Mouse (Mus musculus) bone marrow, adult 2 months (tissue): ENCODE results near the gene Itga3. TPM values are rescaled to one million over a fixed set of nuclear protein-coding genes. Genes with fewer than 3 reads are reported as not detected.
A peak's percentile ranks its signal among the peaks of the same experiment; 100 is the strongest.

Experiments
- H3K27ac ChIP-seq: fragments of 200-500 bp; 2 replicates; pipeline ENCODE4 v1.5.1; 2012; ENCODE audit warnings: low read depth, mild to moderate bottlenecking, control low read depth, inconsistent platforms, low read length; ENCODE audit not compliant: control insufficient read depth, poor library complexity, insufficient read depth
- H3K4me1 ChIP-seq: fragments of 200-500 bp; 2 replicates; pipeline ENCODE4 v1.6.1; 2011; ENCODE audit warnings: low read length; ENCODE audit not compliant: control insufficient read depth, insufficient read depth
- H3K4me3 ChIP-seq: fragments of 200-500 bp; replicated peaks from 2 replicates; pipeline ENCODE3; 2011; ENCODE audit warnings: mild to moderate bottlenecking, low read depth, low read length, control low read depth; ENCODE audit not compliant: control insufficient read depth
- CTCF ChIP-seq: fragments of 200-500 bp; IDR thresholded peaks from 2 replicates; pipeline ENCODE4 v1.5.1; 2011; ENCODE audit warnings: low read length, control low read depth; ENCODE audit not compliant: control insufficient read depth, insufficient read depth
- POLR2A ChIP-seq: fragments of 200-500 bp; IDR thresholded peaks from 2 replicates; pipeline ENCODE4 v1.6.1; 2011; ENCODE audit warnings: low read depth, mild to moderate bottlenecking, control low read depth, low read length, borderline replicate concordance; ENCODE audit not compliant: control insufficient read depth
- WGBS: fragments of 180-500 bp; shearing (Covaris S2); methylation state at CpG from one replicate; pipeline ENCODE4 v1.1.7; 2018; 5-methylcytosine and 5-hydroxymethylcytosine counted together
- polyA plus RNA-seq: library from polyadenylated mRNA; stranded (reverse); fragments of >200 nt; gene quantifications from 2 replicates; pipeline ENCODE4 v1.2.4, GENCODE M21; 2011; ENCODE audit warnings: low replicate concordance; ENCODE audit not compliant: missing spikeins, insufficient read depth, insufficient read length

Itga3 gene
- polyA plus RNA-seq, 1 experiment: 2.1 TPM

DNA sequence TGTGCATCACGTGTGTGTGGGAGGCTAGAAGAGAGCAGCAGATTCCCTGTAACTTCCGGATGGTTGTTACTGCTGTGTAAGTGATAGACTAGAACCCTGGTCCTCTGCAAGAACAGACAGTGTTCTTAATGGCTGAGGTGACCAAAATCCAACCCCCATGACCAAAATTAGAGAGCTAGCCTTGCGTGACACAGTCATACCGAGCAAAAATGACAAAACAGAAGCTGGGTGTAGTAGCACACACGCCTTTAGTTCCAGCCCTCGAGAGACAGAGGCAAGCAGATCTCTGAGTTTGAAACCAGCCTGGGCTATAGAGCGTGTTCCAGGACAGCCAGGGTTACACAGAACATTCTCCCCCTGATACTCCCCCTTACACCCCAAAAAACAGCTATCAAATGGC, 33.5 kb upstream of the Itga3 start:
- 77% methylated on average over 7 of the region's 7 CpGs for WGBS
- no peaks in the 10 kb centered on the region for H3K4me1 ChIP-seq
- H3K4me3 ChIP-seq: no peak overlapping the region
- TF ChIP-seq POLR2A: no peak
- TF ChIP-seq CTCF: no peak
- no peak overlapping the region for H3K27ac ChIP-seq

DNA sequence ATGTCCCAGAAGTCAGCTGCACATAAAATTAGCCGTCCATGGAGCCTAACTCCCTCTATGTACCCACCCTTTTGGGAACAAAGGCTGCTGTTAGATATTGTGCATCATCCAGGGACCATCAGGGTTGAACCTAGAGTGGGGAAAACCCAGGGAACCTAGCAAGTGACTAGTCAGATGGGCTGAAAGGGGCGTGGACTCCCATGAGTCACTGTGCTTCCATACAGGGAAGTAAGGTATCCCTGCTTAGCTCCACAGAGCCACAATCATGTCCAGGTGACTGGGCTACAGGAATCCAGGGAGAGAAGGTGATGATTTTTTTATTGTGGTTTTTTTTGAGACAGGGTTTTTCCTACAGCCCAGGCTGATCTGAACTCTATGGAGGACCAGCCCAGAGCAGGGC, 32.4 kb upstream of the Itga3 start:
- H3K4me3 ChIP-seq: no peak overlapping the region
- TF ChIP-seq CTCF: no peak
- no peak for TF ChIP-seq POLR2A
- H3K27ac ChIP-seq: no peak overlapping the region
- 69% methylated on average over 2 of the region's 2 CpGs for WGBS
- H3K4me1 ChIP-seq: no peaks in the 10 kb centered on the region

- WGBS: 5% methylated on average over 23 of the region's 23 CpGs
- TF ChIP-seq CTCF (peak; percentile 86), POLR2A (no peak)
- Histone ChIP-seq H3K4me3 (no peak overlapping the region), H3K27ac (no peak overlapping the region), H3K4me1 (no peaks in the 10 kb centered on the region)
Measured at GRCm38 (mm10) chr11:95106440-95107236, 30.0 kb upstream of the Itga3 start.

DNA sequence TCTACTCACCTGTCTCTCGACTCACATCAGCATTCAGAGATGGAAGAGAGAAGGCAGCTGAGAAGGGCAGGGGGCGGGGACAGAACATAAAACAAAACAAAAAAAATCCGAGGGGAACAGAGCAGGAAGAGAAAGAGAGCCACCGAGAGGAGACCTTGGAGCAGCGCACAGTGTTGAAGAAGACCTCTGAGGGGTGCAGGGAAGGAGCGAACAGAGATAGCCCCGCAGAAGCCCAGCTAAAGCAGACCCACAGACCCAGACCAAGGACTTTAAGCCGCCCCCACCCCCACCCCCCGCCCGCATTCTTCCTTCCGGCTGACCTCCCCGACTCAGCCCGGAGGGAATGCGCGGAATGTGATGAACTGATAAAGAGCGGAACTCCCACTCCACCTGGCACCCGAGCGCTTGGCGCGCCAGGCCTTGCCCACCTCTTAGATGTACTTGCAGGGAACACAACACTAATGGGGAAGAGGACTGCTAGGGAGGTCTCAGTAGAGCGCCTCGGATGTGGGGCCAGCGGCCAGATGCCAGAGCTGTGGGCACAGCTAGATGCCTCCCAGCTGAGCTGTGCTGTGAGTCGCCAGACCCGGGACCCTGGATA, 28.8 kb upstream of the Itga3 start:
- no peak overlapping the region for H3K4me3 ChIP-seq
- TF ChIP-seq CTCF (no peak), POLR2A (no peak)
- no peaks in the 10 kb centered on the region; the same call in 1 of the 2 replicates for H3K4me1 ChIP-seq
- WGBS: 3% methylated on average over 25 of the region's 25 CpGs
- no peak overlapping the region for H3K27ac ChIP-seq

GRCm38 (mm10) chr11:95104266-95104665, 27.7 kb upstream of the Itga3 start:
- Histone ChIP-seq H3K4me3 (no peak overlapping the region), H3K4me1 (no peaks in the 10 kb centered on the region; the same call in 1 of the 2 replicates), H3K27ac (no peak overlapping the region)
- TF ChIP-seq POLR2A (no peak), CTCF (no peak)
- WGBS: 14% methylated on average over 6 of the region's 6 CpGs

- Histone ChIP-seq H3K27ac (no peak overlapping the region), H3K4me3 (no peak overlapping the region)
- WGBS: 76% methylated on average over 19 of the region's 19 CpGs
Measured at GRCm38 (mm10) chr11:95102161-95102904, 25.7 kb upstream of the Itga3 start.

DNA sequence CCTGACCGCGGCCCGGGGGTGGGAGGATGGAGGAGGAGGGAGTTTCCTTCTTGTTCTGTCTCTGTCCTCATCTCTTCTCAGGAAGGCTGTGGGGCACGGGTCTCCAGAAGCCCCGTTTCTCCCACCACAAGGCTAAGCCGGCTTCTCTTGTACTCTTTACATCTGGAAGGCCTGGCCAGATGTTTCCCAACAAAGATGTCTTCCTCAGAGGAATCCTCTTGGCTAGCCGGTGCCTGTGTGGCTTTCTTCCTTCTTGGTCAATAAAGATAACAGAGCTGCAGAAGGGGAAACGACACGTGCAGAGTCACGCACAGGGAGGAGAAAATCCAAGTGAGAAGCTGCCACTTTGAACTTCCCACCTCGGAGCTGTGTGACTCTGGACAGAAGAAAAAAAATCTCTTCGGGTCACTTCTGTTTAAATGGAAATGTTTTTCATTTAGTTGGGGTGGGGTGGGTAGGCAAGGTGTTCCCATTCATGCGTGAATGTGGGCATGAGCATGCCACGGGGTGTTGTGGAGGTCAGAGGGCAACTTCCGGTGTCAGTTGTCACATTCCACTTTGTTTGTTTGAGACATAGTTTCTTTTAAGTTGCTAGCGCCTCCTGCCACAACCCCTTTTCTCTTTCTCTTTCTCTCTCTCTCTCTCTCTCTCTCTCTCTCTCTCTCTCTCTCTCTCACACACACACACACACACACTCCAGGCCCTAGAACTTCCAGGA, 24.6 kb upstream of the Itga3 start:
- WGBS: 14% methylated on average over 16 of the region's 16 CpGs
- no peak for TF ChIP-seq CTCF
- no peak for TF ChIP-seq POLR2A
- Histone ChIP-seq H3K4me3 (no peak overlapping the region), H3K27ac (no peak overlapping the region), H3K4me1 (no peaks in the 10 kb centered on the region; the same call in 1 of the 2 replicates)

More at GRCm38 (mm10) chr11:95102161-95102904, 25.7 kb upstream of the Itga3 start:
- TF ChIP-seq POLR2A (no peak), CTCF (no peak)
- H3K4me1 ChIP-seq: no peaks in the 10 kb centered on the region; the same call in 1 of the 2 replicates

DNA sequence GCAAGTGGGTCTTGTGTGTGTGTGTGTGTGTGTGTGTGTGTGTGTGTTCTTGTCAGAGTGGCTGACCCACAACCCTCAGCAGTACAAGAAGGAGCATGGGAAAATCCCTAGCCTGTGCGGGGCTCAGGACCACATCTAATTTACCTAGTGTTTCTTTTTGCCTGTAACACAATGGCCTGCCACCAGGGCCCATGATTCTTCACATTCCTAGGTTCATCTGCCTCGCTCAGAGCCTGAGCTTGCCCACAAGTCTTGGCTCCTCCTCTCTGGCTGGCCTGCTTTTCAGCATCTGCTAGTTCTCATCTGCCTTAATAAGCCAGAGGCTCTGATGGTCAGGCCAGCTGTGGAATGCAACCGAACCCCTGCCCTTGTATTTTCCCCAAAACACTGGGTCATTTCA, 23.8 kb upstream of the Itga3 start:
- no peaks in the 10 kb centered on the region; the same call in 1 of the 2 replicates for H3K4me1 ChIP-seq
- WGBS: 48% methylated on average over 3 of the region's 3 CpGs
- H3K4me3 ChIP-seq: no peak overlapping the region
- no peak for TF ChIP-seq POLR2A
- no peak for TF ChIP-seq CTCF
- no peak overlapping the region for H3K27ac ChIP-seq
